In the genomic region with DNA sequence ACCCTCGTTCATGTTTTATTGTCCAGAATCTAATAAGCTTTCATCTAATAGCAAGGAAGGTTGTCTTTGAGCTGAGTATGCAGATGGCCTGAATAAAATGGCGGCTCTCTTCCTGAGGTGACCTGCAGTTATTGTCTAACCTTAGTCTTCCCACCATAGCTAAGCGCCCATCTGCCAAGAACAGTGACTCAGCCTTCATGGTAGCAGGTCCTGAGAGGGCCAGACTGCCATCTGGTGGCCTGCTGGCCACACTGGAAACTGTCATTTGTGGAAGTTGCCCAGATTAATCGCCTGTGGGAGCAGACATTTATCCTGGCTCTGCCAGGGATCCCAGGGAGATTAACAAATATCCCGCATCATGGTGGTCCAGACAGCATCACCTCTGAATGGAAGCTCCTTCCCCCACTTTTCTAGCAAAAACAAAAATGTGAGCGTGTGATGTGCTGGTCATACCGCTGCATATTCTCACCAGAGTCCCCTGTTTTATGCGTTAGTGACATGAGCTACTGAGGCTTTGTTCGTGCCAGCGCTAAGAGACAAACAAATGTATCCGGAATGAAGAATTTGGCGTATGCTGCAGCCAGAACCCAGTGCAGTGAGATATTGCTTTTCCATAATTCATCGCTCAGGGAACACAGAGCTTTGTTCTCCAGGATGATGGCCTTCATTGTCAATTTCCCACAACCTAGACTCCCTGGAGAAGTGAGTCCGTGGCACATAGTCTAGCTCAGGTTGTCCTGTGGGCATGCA, we compare ENCODE assay signal across 8 mouse cellular contexts. TPM values are rescaled to one million over a fixed set of nuclear protein-coding genes. Genes with fewer than 3 reads are reported as not detected.
DNase-seq lines count a peak whose midpoint lies in the region; ATAC-seq and TF ChIP-seq lines count a peak whose summit lies in the region.

No protein-coding gene starts in this region.

- peak; percentile 90 for TF ChIP-seq CTCF in liver, postnatal 0 days (IDR thresholded peaks at IDR 0.05; ENCODE audit: low read depth)

- no peaks in the 10 kb centered on the region for H3K9me3 ChIP-seq in kidney, embryonic 16.5 days (ENCODE audit: low read length)
- no peaks in the 10 kb centered on the region for H3K9me3 ChIP-seq in liver, postnatal 0 days (ENCODE audit: low read length)
- H3K9me3 ChIP-seq in neural tube, embryonic 14.5 days (ENCODE audit: control insufficient read depth, low read length) = no peaks in the 10 kb centered on the region

- H3K36me3 ChIP-seq in kidney, embryonic 16.5 days (ENCODE audit: insufficient read depth, low read length) = no peaks in the 10 kb centered on the region
- no peaks in the 10 kb centered on the region for H3K36me3 ChIP-seq in liver, postnatal 0 days (replicated peaks; ENCODE audit: insufficient read depth, low read length)
- no peaks in the 10 kb centered on the region for H3K36me3 ChIP-seq in neural tube, embryonic 14.5 days (ENCODE audit: control insufficient read depth, insufficient read depth, low read length)

- ATAC-seq in kidney, embryonic 16.5 days (ENCODE audit: low FRiP score, low TSS enrichment) = 0 out of 2 replicates have a peak, but pooled peaks have one; percentile 63
- ATAC-seq in liver, postnatal 0 days = peak; percentile 72
- peak; percentile 51; the same call in 1 of the 2 replicates for ATAC-seq in neural tube, embryonic 14.5 days (ENCODE audit: low read depth)

- H3K4me1 ChIP-seq in kidney, embryonic 16.5 days (ENCODE audit: insufficient read depth, low read length) = peaks cover 7% of the 10 kb centered on the region; the same call in 1 of the 2 replicates
- no peaks in the 10 kb centered on the region for H3K4me1 ChIP-seq in liver, postnatal 0 days (ENCODE audit: insufficient read depth)
- H3K4me1 ChIP-seq in neural tube, embryonic 14.5 days (ENCODE audit: control insufficient read depth, insufficient read depth, low read length) = no peaks in the 10 kb centered on the region

- DNase-seq in A20 (ENCODE audit: low read depth, low spot score) = peak; percentile 44
- DNase-seq in R1 (ENCODE audit: low read depth, low spot score) = peak; percentile 80
- DNase-seq in cerebellum, postnatal 4 days (ENCODE audit: low spot score in 2 of 2) = peak; percentile 47 to 81
- peak; percentile 78 for DNase-seq in gastrocnemius, postnatal 14 days
- DNase-seq in liver, postnatal 0 days = peak; percentile 69
- no peak for DNase-seq in spleen, postnatal 36 days (ENCODE audit: low spot score in 2 of 2)

- TF ChIP-seq EP300 in liver, postnatal 0 days (IDR thresholded peaks at IDR 0.05; ENCODE audit: low read depth) = no peak

- H3K4me2 ChIP-seq in kidney, embryonic 16.5 days (replicated peaks; ENCODE audit: low read depth, low read length) = no peak overlapping the region
- no peak overlapping the region for H3K4me2 ChIP-seq in liver, postnatal 0 days (ENCODE audit: low read depth, low read length)
- H3K4me2 ChIP-seq in neural tube, embryonic 14.5 days (ENCODE audit: low read depth, low read length) = no peak overlapping the region

- H3K27me3 ChIP-seq in kidney, embryonic 16.5 days (ENCODE audit: insufficient read depth, low read length) = no peaks in the 10 kb centered on the region
- H3K27me3 ChIP-seq in liver, postnatal 0 days (ENCODE audit: insufficient read depth, low read length) = no peaks in the 10 kb centered on the region
- no peaks in the 10 kb centered on the region for H3K27me3 ChIP-seq in neural tube, embryonic 14.5 days (ENCODE audit: control insufficient read depth, insufficient read depth, low read length)

- no peak overlapping the region for H3K4me3 ChIP-seq in kidney, embryonic 16.5 days (ENCODE audit: low read length)
- no peak overlapping the region for H3K4me3 ChIP-seq in liver, postnatal 0 days (ENCODE audit: low read depth, low read length)
- H3K4me3 ChIP-seq in neural tube, embryonic 14.5 days (ENCODE audit: low read depth, low read length) = no peak overlapping the region

- H3K27ac ChIP-seq in kidney, embryonic 16.5 days (ENCODE audit: low read length) = no peak overlapping the region
- H3K27ac ChIP-seq in liver, postnatal 0 days (ENCODE audit: low read depth) = no peak overlapping the region
- no peak overlapping the region for H3K27ac ChIP-seq in neural tube, embryonic 14.5 days (ENCODE audit: low read depth, low read length)

- intact Hi-C loops in gastrocnemius, postnatal 14 days (cut with DNase I; ENCODE audit: low total_unique reads) = no loop called here

- 57% methylated on average over 14 of the region's 14 CpGs for WGBS in kidney, embryonic 16.5 days
- WGBS in liver, postnatal 0 days (ENCODE audit: insufficient replicate concordance) = 52% methylated on average over 14 of the region's 14 CpGs
- WGBS in neural tube, embryonic 14.5 days = 35% methylated on average over 14 of the region's 14 CpGs

- no peak overlapping the region for H3K9ac ChIP-seq in kidney, embryonic 16.5 days (replicated peaks; ENCODE audit: low read length)
- no peak overlapping the region for H3K9ac ChIP-seq in liver, postnatal 0 days (replicated peaks)
- H3K9ac ChIP-seq in neural tube, embryonic 14.5 days (replicated peaks; ENCODE audit: low read depth, low read length) = no peak overlapping the region

RNA-seq across cellular contexts. Expression of gene Cda, which starts 11.5 kb away (rescaled TPM):
- total RNA-seq in gastrocnemius, postnatal 14 days (2021) = 1 to 10 TPM in 1 of 2 experiments, under 1 TPM in 1; 0.55 to 1.9 TPM
- 24.6 and 27.1 TPM in 2 replicates for polyA plus RNA-seq in kidney, embryonic 16.5 days (2015; fragmentation: Nextera tagmentation; extraction: Ambion mirVana)
- polyA plus RNA-seq in liver, postnatal 0 days (2015; fragmentation: Nextera tagmentation; extraction: Ambion mirVana) = 17.7 and 24.2 TPM in 2 replicates
- 7.9 and 8.5 TPM in 2 replicates for polyA plus RNA-seq in neural tube, embryonic 14.5 days (2014; fragmentation: Nextera tagmentation; extraction: Ambion mirVana)

RNA-seq across cellular contexts. Expression of gene Fam43b, which starts 17.1 kb away (rescaled TPM):
- under 1 TPM in 1 of 2 experiments, not detected in 1; 0.08 TPM for total RNA-seq in gastrocnemius, postnatal 14 days (2021)
- 0.12 TPM in 1 of 2 replicates, not detected in the other for polyA plus RNA-seq in kidney, embryonic 16.5 days (2015; fragmentation: Nextera tagmentation; extraction: Ambion mirVana)
- not detected in 2 replicates for polyA plus RNA-seq in liver, postnatal 0 days (2015; fragmentation: Nextera tagmentation; extraction: Ambion mirVana)
- 5.9 and 9.1 TPM in 2 replicates for polyA plus RNA-seq in neural tube, embryonic 14.5 days (2014; fragmentation: Nextera tagmentation; extraction: Ambion mirVana)

RNA-seq across cellular contexts. Expression of gene Pink1, which starts 53.2 kb away (rescaled TPM):
- total RNA-seq in gastrocnemius, postnatal 14 days (2021) = 100 to 1,000 TPM; 259 to 277 TPM
- polyA plus RNA-seq in kidney, embryonic 16.5 days (2015; fragmentation: Nextera tagmentation; extraction: Ambion mirVana) = 54.4 and 56.0 TPM in 2 replicates
- 52.5 and 69.5 TPM in 2 replicates for polyA plus RNA-seq in liver, postnatal 0 days (2015; fragmentation: Nextera tagmentation; extraction: Ambion mirVana)
- polyA plus RNA-seq in neural tube, embryonic 14.5 days (2014; fragmentation: Nextera tagmentation; extraction: Ambion mirVana) = 49.0 and 67.6 TPM in 2 replicates

RNA-seq across cellular contexts. Expression of gene Mul1, which starts 55.2 kb away (rescaled TPM):
- 10 to 100 TPM; 31.1 to 34.2 TPM for total RNA-seq in gastrocnemius, postnatal 14 days (2021)
- 21.5 and 22.4 TPM in 2 replicates for polyA plus RNA-seq in kidney, embryonic 16.5 days (2015; fragmentation: Nextera tagmentation; extraction: Ambion mirVana)
- 17.5 and 20.0 TPM in 2 replicates for polyA plus RNA-seq in liver, postnatal 0 days (2015; fragmentation: Nextera tagmentation; extraction: Ambion mirVana)
- 15.3 and 18.6 TPM in 2 replicates for polyA plus RNA-seq in neural tube, embryonic 14.5 days (2014; fragmentation: Nextera tagmentation; extraction: Ambion mirVana)

Comparison
In these comparisons a context has a peak if more than half of its experiments do, and no peak if none do; other contexts are left out.
1. DNase-seq: peak in A20 (single experiment), R1 (single experiment), cerebellum, postnatal 4 days (2 of 2), gastrocnemius, postnatal 14 days (single experiment) and liver, postnatal 0 days (single experiment); none in spleen, postnatal 36 days (0 of 2).
2. Peak in every context shown above with its lines, with median percentiles within 50 percentile points of each other: ATAC-seq.